8 mouse cellular contexts compared by ENCODE assay signal in genomic region chr5:120440733-120441132, GRCm38 (mm10). TPM values are rescaled to one million over a fixed set of nuclear protein-coding genes. Genes with fewer than 3 reads are reported as not detected.
DNase-seq lines count a peak whose midpoint lies in the region; ATAC-seq lines count a peak whose summit lies in the region.

No protein-coding gene starts in this region.

- H3K9ac ChIP-seq in intestine, embryonic 15.5 days: no peak overlapping the region

- peaks cover 61% of the 10 kb centered on the region for H3K27me3 ChIP-seq in intestine, embryonic 15.5 days (replicated peaks)

- WGBS in intestine, embryonic 15.5 days: 4% methylated on average over 13 of the region's 14 CpGs

- H3K4me2 ChIP-seq in intestine, embryonic 15.5 days (replicated peaks): peak overlapping the region; percentile 60

- H3K9me3 ChIP-seq in intestine, embryonic 15.5 days: no peaks in the 10 kb centered on the region

- peak; percentile 74; the same call in 1 of the 2 replicates for ATAC-seq in intestine, embryonic 15.5 days

- no peaks in the 10 kb centered on the region for H3K36me3 ChIP-seq in intestine, embryonic 15.5 days

- peak overlapping the region; percentile 27 for H3K4me3 ChIP-seq in intestine, embryonic 15.5 days (replicated peaks)

- intact Hi-C loops in left cerebral cortex, postnatal 14 days (cut with DNase I): loop anchor here (2.0 kb wide), 1 partner anchor 294 kb away; no protein-coding TSS in a partner anchor

- peak; percentile 84 to 95 for DNase-seq in adrenal gland, adult (ENCODE audit: inconsistent age in 2 of 2, low spot score in 1 of 2)
- DNase-seq in embryo, embryonic 10.5 days (ENCODE audit: low spot score): peak; percentile 96
- DNase-seq in gastrocnemius, postnatal 25 days: peak; percentile 55
- DNase-seq in left cerebral cortex, postnatal 14 days (ENCODE audit: low spot score in 2 of 2): peak; percentile 81 to 93
- DNase-seq in mesoderm, embryonic 11.5 days (ENCODE audit: low read depth, low spot score): peak; percentile 93
- peak; percentile 99 for DNase-seq in right cerebral cortex, postnatal 4 days
- peak; percentile 78 for DNase-seq in yolk sac, embryonic 10.5 days (ENCODE audit: low spot score)

- peaks cover 19% of the 10 kb centered on the region for H3K4me1 ChIP-seq in intestine, embryonic 15.5 days (replicated peaks)

- no peak overlapping the region for H3K27ac ChIP-seq in intestine, embryonic 15.5 days

RNA-seq across cellular contexts. Expression of gene Lhx5, which starts 9.2 kb away (rescaled TPM):
- total RNA-seq in gastrocnemius, postnatal 25 days (2021): not detected
- 0.08 TPM in 1 of 2 replicates, not detected in the other for polyA plus RNA-seq in intestine, embryonic 15.5 days (2015; fragmentation: Nextera tagmentation; extraction: Ambion mirVana)
- under 1 TPM in 1 of 2 experiments, not detected in 1; 0.27 TPM for total RNA-seq in left cerebral cortex, postnatal 14 days (2021)

RNA-seq across cellular contexts. Expression of gene Sdsl, which starts 31.9 kb away (rescaled TPM):
- total RNA-seq in gastrocnemius, postnatal 25 days (2021): under 1 TPM; 0.31 to 0.64 TPM
- 14.0 and 18.0 TPM in 2 replicates for polyA plus RNA-seq in intestine, embryonic 15.5 days (2015; fragmentation: Nextera tagmentation; extraction: Ambion mirVana)
- 1 to 10 TPM; 5.1 to 5.4 TPM for total RNA-seq in left cerebral cortex, postnatal 14 days (2021)

RNA-seq across cellular contexts. Expression of gene Sds, which starts 35.6 kb away (rescaled TPM):
- not detected for total RNA-seq in gastrocnemius, postnatal 25 days (2021)
- polyA plus RNA-seq in intestine, embryonic 15.5 days (2015; fragmentation: Nextera tagmentation; extraction: Ambion mirVana): not detected in 2 replicates
- not detected for total RNA-seq in left cerebral cortex, postnatal 14 days (2021)
